Mouse (Mus musculus) inflammation-experienced regulatory T-cells (primary cell): ENCODE data around the gene Fam84a. TPM values are rescaled to one million over a fixed set of nuclear protein-coding genes. Genes with fewer than 3 reads are reported as not detected.

ENCODE experiments used
- polyA plus RNA-seq, 2 experiments: library from polyadenylated mRNA; unstranded; fragments of 100-300 nt; shearing (Covaris generic); gene quantifications; one replicate each; pipeline ENCODE4 v1.2.1; 2017

Gene Fam84a
- 1 to 10 TPM in 1 of 2 experiments, under 1 TPM in 1; 0.34 to 3.3 TPM for polyA plus RNA-seq

GRCm38 (mm10) chr12:14151921-14152320 lies at the start of gene Fam84a:
TSS of gene Fam84a (minus strand) at chr12:14152054.

